Mouse (Mus musculus) C3H10T1/2 (cell line): ENCODE data around the gene Endog. TPM values are rescaled to one million over a fixed set of nuclear protein-coding genes. Genes with fewer than 3 reads are reported as not detected.

ENCODE experiments used
- polyA plus RNA-seq, 2 experiments: library from polyadenylated mRNA; unstranded; fragments of >200 nt; fragmentation: generic; extraction: Trizol; gene quantifications; one replicate each; pipeline ENCODE4 v1.2.1; 2012; ENCODE audit warnings: missing spikeins in 2 of 2

The Endog gene
- 10 to 100 TPM; 10.4 to 13.7 TPM for polyA plus RNA-seq

GRCm38 (mm10) chr2:30171371-30171996, at the start of gene Endog:
Gene Endog, plus strand, starts transcription at chr2:30171493.

GRCm38 (mm10) chr2:30124472-30125274, 46.6 kb upstream of the Endog start, which contains the start of gene Zer1:
Gene Zer1, minus strand, starts transcription at chr2:30124585.

DNA sequence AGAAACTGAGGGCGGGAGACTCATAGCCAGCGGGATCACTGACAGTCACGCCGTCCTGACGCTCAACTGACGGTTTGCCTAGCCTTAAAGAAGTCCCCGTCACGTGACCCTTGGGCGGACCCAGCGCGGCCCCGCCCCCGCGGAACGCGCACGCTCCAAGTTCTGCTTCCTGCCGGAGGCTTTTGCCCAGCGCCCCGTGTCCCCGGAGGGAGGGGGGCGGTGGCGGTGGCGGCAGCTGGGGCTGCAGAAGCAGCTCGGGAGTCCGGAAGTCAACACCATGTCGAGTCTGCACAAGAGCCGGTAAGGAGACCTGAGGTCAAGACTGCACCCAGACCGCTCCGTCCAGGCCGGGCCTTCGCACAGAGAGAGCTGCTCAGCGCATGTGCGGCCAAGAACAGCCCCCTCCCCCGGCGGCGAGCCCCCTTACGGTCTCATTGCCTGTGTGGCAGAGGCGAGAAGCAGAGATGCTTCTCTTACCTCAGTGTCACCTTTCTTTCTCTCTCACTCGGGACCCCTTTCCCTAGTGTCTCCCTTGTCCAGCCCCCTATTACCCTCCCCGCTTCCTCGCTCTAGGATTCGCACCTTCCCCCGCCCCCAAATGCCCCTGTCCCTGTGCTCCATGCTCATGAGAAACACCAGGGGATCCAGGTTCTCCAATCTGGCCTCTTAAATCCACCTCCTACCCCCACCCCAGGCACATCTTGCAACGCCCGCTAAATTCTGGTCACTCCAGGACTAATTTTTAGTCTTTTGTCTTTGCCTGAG, 37.5 kb upstream of the Endog start, which contains the start of gene Tbc1d13:
Gene Tbc1d13 (plus strand): TSS at position 134 of the 765 bp plus-strand sequence.

DNA sequence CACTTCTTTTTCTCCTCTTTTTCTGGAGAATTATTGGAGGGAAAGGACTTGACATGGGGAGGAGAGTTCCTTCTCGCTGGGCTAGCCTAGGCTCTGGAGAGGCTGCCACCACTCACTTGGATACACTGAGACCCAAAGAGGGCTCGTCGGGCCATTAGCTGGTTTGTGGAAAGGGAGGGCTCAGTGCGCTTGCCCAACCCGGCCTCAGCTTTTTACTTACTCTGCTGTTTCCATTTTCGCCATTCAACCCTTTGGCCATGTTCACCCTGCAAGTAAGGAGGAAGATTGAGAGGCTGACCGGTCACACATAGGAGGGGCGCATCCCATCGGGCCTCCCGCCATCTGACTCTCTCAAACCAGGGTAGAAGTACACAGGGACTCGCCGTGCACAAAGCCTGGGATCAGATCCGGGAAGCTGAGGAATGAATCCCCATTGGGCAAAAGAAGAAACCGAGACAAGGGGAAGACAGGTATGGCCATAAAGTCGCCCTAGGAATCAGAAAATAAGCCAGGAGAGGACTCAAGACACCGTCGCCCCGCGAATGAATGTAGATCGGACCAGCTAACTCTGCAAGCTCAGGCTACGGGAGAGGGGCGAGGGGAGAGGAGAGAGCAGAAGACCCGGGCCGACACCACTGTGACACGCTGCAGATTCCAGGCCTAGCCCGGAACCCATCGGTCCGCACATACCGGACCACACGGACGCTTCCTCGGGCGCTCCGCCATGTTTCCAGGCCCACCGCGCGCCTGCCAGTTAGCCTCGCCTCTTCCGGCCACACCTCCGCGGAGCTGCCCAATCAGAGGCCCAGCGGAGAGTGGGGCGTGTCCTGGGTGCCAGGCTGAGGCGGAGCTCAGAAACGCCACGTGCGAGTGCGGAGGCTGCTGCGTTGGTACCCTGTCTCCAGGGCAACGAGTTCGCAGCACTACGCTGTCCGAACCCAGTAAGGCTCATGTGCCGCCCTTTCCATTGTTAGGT, 6.7 kb downstream of the Endog start, which contains the start of gene Spout1:
Gene Spout1 (minus strand): TSS at position 760 of the 976 bp plus-strand sequence.

GRCm38 (mm10) chr2:30205629-30206357, 34.5 kb downstream of the Endog start, which contains the start of gene Kyat1:
Gene Kyat1, minus strand, starts transcription at chr2:30205847.

Other genes starting within 250 kb of the Endog start
- gene Gle1, start 236.1 kb upstream of the Endog start, polyA plus RNA-seq, result 10 to 100 TPM; 14.2 to 23.3 TPM
- 100 to 1,000 TPM in 1 of 2 experiments, 10 to 100 TPM in 1; 22.2 to 162 TPM for gene Sptan1, start 205.9 kb upstream of the Endog start, polyA plus RNA-seq
- 10 to 100 TPM; 24.5 to 44.4 TPM for gene Wdr34, start 122.6 kb upstream of the Endog start, polyA plus RNA-seq
- gene Set, start 114.1 kb upstream of the Endog start, polyA plus RNA-seq, result 10 to 100 TPM; 40.5 to 75.5 TPM
- 10 to 100 TPM in 1 of 2 experiments, 1 to 10 TPM in 1; 4.4 to 10.5 TPM for gene Pkn3, start 93.8 kb upstream of the Endog start, polyA plus RNA-seq
- gene Zdhhc12, start 77.8 kb upstream of the Endog start, polyA plus RNA-seq, result 10 to 100 TPM; 14.7 to 19.7 TPM
- gene Zer1, start 46.9 kb upstream of the Endog start, polyA plus RNA-seq, result 10 to 100 TPM in 1 of 2 experiments, 1 to 10 TPM in 1; 4.4 to 21.5 TPM
- gene Tbc1d13, start 37.7 kb upstream of the Endog start, polyA plus RNA-seq, result 10 to 100 TPM; 13.9 to 25.8 TPM
- 10 to 100 TPM; 26.1 to 26.9 TPM for gene Spout1, start 7.0 kb downstream of the Endog start, polyA plus RNA-seq
- gene Kyat1, start 34.4 kb downstream of the Endog start, polyA plus RNA-seq, result 1 to 10 TPM; 1.1 to 5.2 TPM
- gene Lrrc8a, start 66.2 kb downstream of the Endog start, polyA plus RNA-seq, result 10 to 100 TPM in 1 of 2 experiments, 1 to 10 TPM in 1; 3.1 to 16.0 TPM
- under 1 TPM in 1 of 2 experiments, not detected in 1; 0.93 TPM for gene Gm28035, start 69.1 kb downstream of the Endog start, polyA plus RNA-seq
- 10 to 100 TPM in 1 of 2 experiments, 1 to 10 TPM in 1; 1.5 to 68.0 TPM for gene Phyhd1, start 94.7 kb downstream of the Endog start, polyA plus RNA-seq
- gene Gm28038, start 109.5 kb downstream of the Endog start, polyA plus RNA-seq, result under 1 TPM in 1 of 2 experiments, not detected in 1; 0.13 TPM
- gene Dolk, start 114.8 kb downstream of the Endog start, polyA plus RNA-seq, result 10 to 100 TPM; 17.9 to 22.9 TPM
- gene Nup188, start 114.9 kb downstream of the Endog start, polyA plus RNA-seq, result 10 to 100 TPM; 20.9 to 25.4 TPM
- gene Sh3glb2, start 187.8 kb downstream of the Endog start, polyA plus RNA-seq, result 10 to 100 TPM; 66.1 to 76.8 TPM
- gene Miga2, start 192.7 kb downstream of the Endog start, polyA plus RNA-seq, result 10 to 100 TPM; 11.1 to 13.4 TPM
- gene Dolpp1, start 220.8 kb downstream of the Endog start, polyA plus RNA-seq, result 10 to 100 TPM in 1 of 2 experiments, 1 to 10 TPM in 1; 6.2 to 11.9 TPM
- 10 to 100 TPM; 18.0 to 41.9 TPM for gene Crat, start 244.3 kb downstream of the Endog start, polyA plus RNA-seq
- gene Ptpa, start 244.5 kb downstream of the Endog start, polyA plus RNA-seq, result 100 to 1,000 TPM; 190 to 281 TPM